Mouse (Mus musculus): ENCODE measurements around the gene Rubcn. TPM values are rescaled to one million over a fixed set of nuclear protein-coding genes. Genes with fewer than 3 reads are reported as not detected.

The Rubcn gene
- polyA plus RNA-seq, 1 experiment from 2014 or later: 27.0 TPM

- Histone ChIP-seq H3K9ac (no peak overlapping the region), H3K9me3 (replicated peaks) (no peaks in the 10 kb centered on the region), H3K27ac (no peak overlapping the region), H3K36me3 (no peaks in the 10 kb centered on the region), H3K4me1 (replicated peaks) (peaks cover 16% of the 10 kb centered on the region), H3K4me2 (no peak overlapping the region), H3K4me3 (no peak overlapping the region), H3K27me3 (no peaks in the 10 kb centered on the region)
- WGBS: 68% methylated on average over 14 of the region's 14 CpGs
- ATAC-seq (replicated peaks; ENCODE audit: insufficient number of reproducible peaks, insufficient read depth, low FRiP score, low read depth): no peak
Observed at GRCm38 (mm10) chr16:32796676-32797425, 80.7 kb downstream of the Rubcn start.

GRCm38 (mm10) chr16:32795177-32795576 lies 82.4 kb downstream of the Rubcn start:
- Histone ChIP-seq H3K27ac (no peak overlapping the region), H3K4me3 (no peak overlapping the region), H3K4me2 (no peak overlapping the region), H3K36me3 (no peaks in the 10 kb centered on the region), H3K9ac (no peak overlapping the region), H3K9me3 (replicated peaks) (no peaks in the 10 kb centered on the region), H3K27me3 (no peaks in the 10 kb centered on the region), H3K4me1 (replicated peaks) (peaks cover 11% of the 10 kb centered on the region)
- 69% methylated on average over 1 of the region's 1 CpGs for WGBS
- ATAC-seq (replicated peaks; ENCODE audit: insufficient number of reproducible peaks, insufficient read depth, low FRiP score, low read depth): no peak

GRCm38 (mm10) chr16:32790056-32790455 lies 87.5 kb downstream of the Rubcn start:
- no peaks in the 10 kb centered on the region for H3K27me3 ChIP-seq
- no peak overlapping the region for H3K27ac ChIP-seq
- no peak overlapping the region for H3K4me3 ChIP-seq
- H3K4me2 ChIP-seq: no peak overlapping the region
- WGBS: 81% methylated on average over 5 of the region's 5 CpGs
- H3K4me1 ChIP-seq (replicated peaks): peaks cover 4% of the 10 kb centered on the region; the same call in 1 of the 2 replicates
- no peak overlapping the region for H3K9ac ChIP-seq
- H3K36me3 ChIP-seq: no peaks in the 10 kb centered on the region
- H3K9me3 ChIP-seq (replicated peaks): no peaks in the 10 kb centered on the region
- no peak for ATAC-seq (replicated peaks; ENCODE audit: insufficient number of reproducible peaks, insufficient read depth, low FRiP score, low read depth)

GRCm38 (mm10) chr16:32784840-32785239 lies 92.7 kb downstream of the Rubcn start:
- no peak overlapping the region for H3K4me2 ChIP-seq
- no peaks in the 10 kb centered on the region for H3K27me3 ChIP-seq
- 88% methylated on average over 13 of the region's 13 CpGs for WGBS
- no peak for ATAC-seq (replicated peaks; ENCODE audit: insufficient number of reproducible peaks, insufficient read depth, low FRiP score, low read depth)
- no peaks in the 10 kb centered on the region for H3K4me1 ChIP-seq (replicated peaks)
- H3K27ac ChIP-seq: no peak overlapping the region
- H3K9me3 ChIP-seq (replicated peaks): no peaks in the 10 kb centered on the region
- H3K4me3 ChIP-seq: no peak overlapping the region
- no peak overlapping the region for H3K9ac ChIP-seq
- no peaks in the 10 kb centered on the region for H3K36me3 ChIP-seq

- no peak for ATAC-seq (replicated peaks; ENCODE audit: insufficient number of reproducible peaks, insufficient read depth, low FRiP score, low read depth)
- no peaks in the 10 kb centered on the region for H3K9me3 ChIP-seq (replicated peaks)
- H3K4me1 ChIP-seq (replicated peaks): peaks cover 3% of the 10 kb centered on the region; the same call in 1 of the 2 replicates
- no peaks in the 10 kb centered on the region for H3K36me3 ChIP-seq
- WGBS: 62% methylated on average over 5 of the region's 5 CpGs
- no peak overlapping the region for H3K9ac ChIP-seq
- H3K4me3 ChIP-seq: no peak overlapping the region
- no peak overlapping the region for H3K4me2 ChIP-seq
- H3K27ac ChIP-seq: no peak overlapping the region
- H3K27me3 ChIP-seq: no peaks in the 10 kb centered on the region
Observed at GRCm38 (mm10) chr16:32783324-32784062, 94.1 kb downstream of the Rubcn start.

GRCm38 (mm10) chr16:32778956-32779355 lies 98.6 kb downstream of the Rubcn start:
- 23% methylated on average over 8 of the region's 8 CpGs for WGBS

GRCm38 (mm10) chr16:32776676-32777075 lies 100.9 kb downstream of the Rubcn start:
- Histone ChIP-seq H3K4me2 (no peak overlapping the region), H3K36me3 (no peaks in the 10 kb centered on the region), H3K4me3 (no peak overlapping the region), H3K27ac (no peak overlapping the region), H3K4me1 (replicated peaks) (peaks cover 3% of the 10 kb centered on the region; the same call in 1 of the 2 replicates), H3K27me3 (no peaks in the 10 kb centered on the region), H3K9me3 (replicated peaks) (no peaks in the 10 kb centered on the region), H3K9ac (no peak overlapping the region)
- ATAC-seq (replicated peaks; ENCODE audit: insufficient number of reproducible peaks, insufficient read depth, low FRiP score, low read depth): no peak
- WGBS: 76% methylated on average over 10 of the region's 10 CpGs

More at GRCm38 (mm10) chr16:32778956-32779355, 98.6 kb downstream of the Rubcn start:
- Histone ChIP-seq H3K27me3 (no peaks in the 10 kb centered on the region), H3K4me2 (no peak overlapping the region), H3K9ac (no peak overlapping the region), H3K9me3 (replicated peaks) (no peaks in the 10 kb centered on the region), H3K4me3 (no peak overlapping the region), H3K27ac (no peak overlapping the region), H3K36me3 (no peaks in the 10 kb centered on the region), H3K4me1 (replicated peaks) (peaks cover 3% of the 10 kb centered on the region; the same call in 1 of the 2 replicates)
- no peak for ATAC-seq (replicated peaks; ENCODE audit: insufficient number of reproducible peaks, insufficient read depth, low FRiP score, low read depth)

Other genes starting within 250 kb of the Rubcn start
- 6.9 and 9.5 TPM in 2 replicates for gene Tnk2, start 233.9 kb downstream of the Rubcn start, polyA plus RNA-seq (2015; fragmentation: Nextera tagmentation; extraction: Ambion mirVana)
- not detected in 2 replicates for gene Muc4, start 141.9 kb downstream of the Rubcn start, polyA plus RNA-seq (2015; fragmentation: Nextera tagmentation; extraction: Ambion mirVana)
- gene Muc20, start 80.3 kb downstream of the Rubcn start, polyA plus RNA-seq (2015; fragmentation: Nextera tagmentation; extraction: Ambion mirVana): 0.11 TPM in 1 of 2 replicates, not detected in the other
- not detected in 2 replicates for gene Smbd1, start 67.3 kb downstream of the Rubcn start, polyA plus RNA-seq (2015; fragmentation: Nextera tagmentation; extraction: Ambion mirVana)
- gene Fyttd1, start 266 bp downstream of the Rubcn start, polyA plus RNA-seq (2015; fragmentation: Nextera tagmentation; extraction: Ambion mirVana): 101 and 125 TPM in 2 replicates
- 15.0 and 15.8 TPM in 2 replicates for gene Lrch3, start 36.3 kb upstream of the Rubcn start, polyA plus RNA-seq (2015; fragmentation: Nextera tagmentation; extraction: Ambion mirVana)
- 1.5 and 1.8 TPM in 2 replicates for gene Iqcg, start 178.5 kb upstream of the Rubcn start, polyA plus RNA-seq (2015; fragmentation: Nextera tagmentation; extraction: Ambion mirVana)
- gene Rpl35a, start 178.7 kb upstream of the Rubcn start, polyA plus RNA-seq (2015; fragmentation: Nextera tagmentation; extraction: Ambion mirVana): 481 and 593 TPM in 2 replicates
- 2.4 and 3.0 TPM in 2 replicates for gene Lmln, start 184.8 kb upstream of the Rubcn start, polyA plus RNA-seq (2015; fragmentation: Nextera tagmentation; extraction: Ambion mirVana)

Data from heart, embryonic 15.5 days (tissue).